Mouse (Mus musculus) embryonic fibroblast, embryonic 13.5 days (primary cell): ENCODE measurements around the gene Itpk1. TPM values are rescaled to one million over a fixed set of nuclear protein-coding genes. Genes with fewer than 3 reads are reported as not detected.

Experiments used
- H3K27ac ChIP-seq: 2 replicates; pipeline ENCODE4 v1.5.1; 2012; ENCODE audit warnings: low read length, control low read depth, inconsistent platforms; ENCODE audit not compliant: insufficient read depth
- H3K4me1 ChIP-seq: 2 replicates; pipeline ENCODE4 v1.6.1; 2011; ENCODE audit warnings: low read length; ENCODE audit not compliant: control insufficient read depth, insufficient read depth
- H3K4me3 ChIP-seq: 2 replicates; pipeline ENCODE4 v1.5.1; 2011; ENCODE audit warnings: mild to moderate bottlenecking, control low read depth, low read length; ENCODE audit not compliant: insufficient read depth
- CTCF ChIP-seq: IDR thresholded peaks from 2 replicates; pipeline ENCODE4 v1.5.1; 2011; ENCODE audit warnings: mild to moderate bottlenecking, control low read depth, low read length, moderate library complexity, borderline replicate concordance; ENCODE audit not compliant: insufficient read depth
- POLR2A ChIP-seq: IDR thresholded peaks from 2 replicates; pipeline ENCODE4 v1.6.1; 2011; ENCODE audit warnings: low read depth, mild to moderate bottlenecking, control low read depth, low read length, moderate library complexity
- polyA plus RNA-seq: library from polyadenylated mRNA; stranded (reverse); fragments of >200 nt; gene quantifications from 2 replicates; pipeline ENCODE4 v1.2.4, GENCODE M21; 2011; ENCODE audit warnings: low read depth; ENCODE audit not compliant: missing spikeins, insufficient read length

The Itpk1 gene
- polyA plus RNA-seq, 1 experiment, result 5.0 TPM

- Histone ChIP-seq H3K27ac (no peak overlapping the region), H3K4me1 (no peaks in the 10 kb centered on the region), H3K4me3 (no peak overlapping the region)
- TF ChIP-seq CTCF, result no peak
- TF ChIP-seq POLR2A, result no peak
Observed at GRCm38 (mm10) chr12:102618085-102618484, 86.6 kb downstream of the Itpk1 start.

- no peak overlapping the region for H3K27ac ChIP-seq
- no peaks in the 10 kb centered on the region for H3K4me1 ChIP-seq
- no peak for TF ChIP-seq CTCF
- no peak overlapping the region for H3K4me3 ChIP-seq
Observed at GRCm38 (mm10) chr12:102616843-102617519, 87.7 kb downstream of the Itpk1 start.

- Histone ChIP-seq H3K4me3 (no peak overlapping the region), H3K27ac (no peak overlapping the region), H3K4me1 (no peaks in the 10 kb centered on the region)
- no peak for TF ChIP-seq CTCF
- TF ChIP-seq POLR2A, result no peak
Observed at GRCm38 (mm10) chr12:102616201-102616600, 88.5 kb downstream of the Itpk1 start.

- TF ChIP-seq CTCF, result no peak
- no peaks in the 10 kb centered on the region for H3K4me1 ChIP-seq
- H3K4me3 ChIP-seq, result no peak overlapping the region
- no peak overlapping the region for H3K27ac ChIP-seq
Observed at GRCm38 (mm10) chr12:102613411-102613810, 91.3 kb downstream of the Itpk1 start.

- TF ChIP-seq POLR2A (no peak), CTCF (no peak)
- Histone ChIP-seq H3K4me1 (no peaks in the 10 kb centered on the region), H3K4me3 (no peak overlapping the region), H3K27ac (no peak overlapping the region)
Observed at GRCm38 (mm10) chr12:102612431-102612830, 92.3 kb downstream of the Itpk1 start.

GRCm38 (mm10) chr12:102610927-102611326, 93.8 kb downstream of the Itpk1 start:
- Histone ChIP-seq H3K27ac (no peak overlapping the region), H3K4me3 (no peak overlapping the region), H3K4me1 (no peaks in the 10 kb centered on the region)
- no peak for TF ChIP-seq CTCF
- TF ChIP-seq POLR2A, result no peak

GRCm38 (mm10) chr12:102607808-102608517, 96.8 kb downstream of the Itpk1 start:
- H3K4me3 ChIP-seq, result no peak overlapping the region
- H3K27ac ChIP-seq, result no peak overlapping the region
- no peaks in the 10 kb centered on the region for H3K4me1 ChIP-seq
- TF ChIP-seq POLR2A, result no peak
- no peak for TF ChIP-seq CTCF

- Histone ChIP-seq H3K4me1 (no peaks in the 10 kb centered on the region), H3K27ac (no peak overlapping the region), H3K4me3 (no peak overlapping the region)
- TF ChIP-seq POLR2A (no peak), CTCF (no peak)
Observed at GRCm38 (mm10) chr12:102607066-102607465, 97.7 kb downstream of the Itpk1 start.

- Histone ChIP-seq H3K4me1 (no peaks in the 10 kb centered on the region), H3K27ac (no peak overlapping the region), H3K4me3 (no peak overlapping the region)
- TF ChIP-seq CTCF (no peak), POLR2A (no peak)
Observed at GRCm38 (mm10) chr12:102605607-102606006, 99.1 kb downstream of the Itpk1 start.

GRCm38 (mm10) chr12:102602255-102603041, 102.3 kb downstream of the Itpk1 start:
- peaks cover 3% of the 10 kb centered on the region for H3K4me1 ChIP-seq
- H3K4me3 ChIP-seq, result no peak overlapping the region
- H3K27ac ChIP-seq, result no peak overlapping the region
- TF ChIP-seq POLR2A, result no peak
- no peak for TF ChIP-seq CTCF
